Mouse (Mus musculus): ENCODE results near the gene Rab3gap2. TPM values are rescaled to one million over a fixed set of nuclear protein-coding genes. Genes with fewer than 3 reads are reported as not detected.

The Rab3gap2 gene
- total RNA-seq, 2 experiments from 2014 or later: 64.9 to 67.7 TPM

- DNase-seq (ENCODE audit: low spot score in 2 of 2): peak; percentile 83 to 90
Observed at GRCm38 (mm10) chr1:185328721-185329610, 125.0 kb downstream of the Rab3gap2 start, which contains the start of gene Iars2. Gene Iars2 (minus strand): TSS chr1:185329396.

- DNase-seq (ENCODE audit: low spot score in 2 of 2): no peak
Observed at GRCm38 (mm10) chr1:185329851-185330250, 125.9 kb downstream of the Rab3gap2 start.

GRCm38 (mm10) chr1:185331364-185331763, 127.4 kb downstream of the Rab3gap2 start:
- DNase-seq (ENCODE audit: low spot score in 2 of 2): no peak

GRCm38 (mm10) chr1:185331983-185332430, 128.1 kb downstream of the Rab3gap2 start, which contains the start of gene Bpnt1:
Gene Bpnt1 (plus strand): TSS chr1:185332149.
- DNase-seq (ENCODE audit: low spot score in 2 of 2): peak; percentile 85 to 91

GRCm38 (mm10) chr1:185333651-185334050, 129.7 kb downstream of the Rab3gap2 start:
- no peak for DNase-seq (ENCODE audit: low spot score in 2 of 2)

- no peak for DNase-seq (ENCODE audit: low spot score in 2 of 2)
Observed at GRCm38 (mm10) chr1:185334136-185334535, 130.2 kb downstream of the Rab3gap2 start.

GRCm38 (mm10) chr1:185335231-185335765, 131.4 kb downstream of the Rab3gap2 start:
- DNase-seq (ENCODE audit: low spot score in 2 of 2): no peak

Small RNA genes within 50 kb of the gene (microRNA-seq; reads per million reads assigned to microRNA genes)
- gene Mir194-1 (0 to 0.74 reads per million in 2 experiments), gene Mir215 (0.59 to 1.2 reads per million in 2 experiments), gene Mir664 (194 to 231 reads per million in 2 experiments)

Other genes with a start within 250 kb of the Rab3gap2 start
- 10 to 100 TPM; 45.1 to 46.6 TPM for gene Mark1, start 204.5 kb upstream of the Rab3gap2 start, total RNA-seq (2021)
- 10 to 100 TPM; 30.4 to 31.2 TPM for gene Iars2, start 125.3 kb downstream of the Rab3gap2 start, total RNA-seq (2021)
- gene Bpnt1, start 128.0 kb downstream of the Rab3gap2 start, total RNA-seq (2021): 10 to 100 TPM; 73.6 to 79.0 TPM
- gene Eprs, start 158.9 kb downstream of the Rab3gap2 start, total RNA-seq (2021): 10 to 100 TPM; 65.4 to 65.9 TPM

All from layer of hippocampus, adult 18-20 months (tissue).